Mouse (Mus musculus): Measurements from ENCODE around the gene Pacsin2.

- TF ChIP-seq POLR2A (IDR thresholded peaks at IDR 0.05; ENCODE audit: insufficient read depth, low read depth, low read length) = no peak
- TF ChIP-seq CTCF (IDR thresholded peaks at IDR 0.05; ENCODE audit: insufficient read depth, low read depth, low read length) = no peak
Measured at GRCm38 (mm10) chr15:83455034-83455433, 9.4 kb downstream of the Pacsin2 start.

Measured in olfactory bulb, adult 2 months (tissue).